Mouse (Mus musculus) frontal cortex, postnatal 10 days (tissue): ENCODE measurements around the gene Gm49601.

Source experiments
- DNase-seq, 2 experiments: peaks; one replicate each; pipeline ENCODE4 v3.0.0; 2022; ENCODE audit warnings: low spot score in 2 of 2, mixed read lengths in 1 of 2

Gm49601 gene

DNA sequence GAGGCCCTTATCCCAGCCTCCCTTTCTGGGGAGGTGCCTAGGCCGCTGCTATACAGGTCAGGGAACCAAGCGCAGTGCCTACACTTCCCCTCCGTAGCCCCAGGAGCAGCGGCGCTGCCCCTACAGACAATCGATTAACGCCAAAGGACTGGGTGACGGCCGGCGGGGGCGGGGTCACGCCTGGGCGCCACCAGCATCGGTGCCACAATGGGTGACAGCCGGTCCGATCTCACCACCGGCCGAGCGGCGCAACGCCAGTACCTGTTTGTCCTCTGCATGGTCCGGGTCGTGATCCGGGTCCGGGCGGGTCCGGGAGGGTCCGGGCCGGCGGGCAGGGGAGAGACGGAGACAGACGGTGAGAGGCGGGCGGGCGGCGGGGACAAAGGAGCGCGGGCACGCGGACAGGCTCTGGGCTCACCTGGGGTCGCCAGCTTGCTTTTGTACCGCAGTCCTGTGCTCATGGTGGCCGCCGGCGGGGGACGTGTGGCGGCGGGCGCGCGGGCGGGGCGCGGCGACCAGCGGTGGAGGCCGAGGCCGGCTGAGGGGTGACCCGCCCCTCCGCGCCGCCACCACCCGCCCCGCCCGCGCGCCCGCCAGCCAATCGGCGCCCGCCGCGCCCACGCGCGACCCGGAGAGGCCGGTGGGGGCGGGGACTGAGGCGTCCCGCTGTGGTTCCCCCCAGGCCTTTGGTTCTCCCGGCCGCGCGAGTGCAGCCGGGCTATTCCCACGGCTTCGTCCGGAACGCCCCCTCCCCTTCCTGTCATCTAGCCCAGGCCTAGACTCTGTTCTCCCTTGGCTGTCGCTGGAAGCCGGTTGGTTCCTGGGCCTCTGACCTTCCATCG lies 3.4 kb upstream of the Gm49601 start, which contains the start of gene Sept5:
Gene Sept5 (minus strand): TSS at position 565 of the 842 bp plus-strand sequence.
- peak; percentile 59 to 78 for DNase-seq

- no peak for DNase-seq
These were observed 2.7 kb upstream of the Gm49601 start for GRCm38 (mm10) chr16:18628948-18629340.

DNA sequence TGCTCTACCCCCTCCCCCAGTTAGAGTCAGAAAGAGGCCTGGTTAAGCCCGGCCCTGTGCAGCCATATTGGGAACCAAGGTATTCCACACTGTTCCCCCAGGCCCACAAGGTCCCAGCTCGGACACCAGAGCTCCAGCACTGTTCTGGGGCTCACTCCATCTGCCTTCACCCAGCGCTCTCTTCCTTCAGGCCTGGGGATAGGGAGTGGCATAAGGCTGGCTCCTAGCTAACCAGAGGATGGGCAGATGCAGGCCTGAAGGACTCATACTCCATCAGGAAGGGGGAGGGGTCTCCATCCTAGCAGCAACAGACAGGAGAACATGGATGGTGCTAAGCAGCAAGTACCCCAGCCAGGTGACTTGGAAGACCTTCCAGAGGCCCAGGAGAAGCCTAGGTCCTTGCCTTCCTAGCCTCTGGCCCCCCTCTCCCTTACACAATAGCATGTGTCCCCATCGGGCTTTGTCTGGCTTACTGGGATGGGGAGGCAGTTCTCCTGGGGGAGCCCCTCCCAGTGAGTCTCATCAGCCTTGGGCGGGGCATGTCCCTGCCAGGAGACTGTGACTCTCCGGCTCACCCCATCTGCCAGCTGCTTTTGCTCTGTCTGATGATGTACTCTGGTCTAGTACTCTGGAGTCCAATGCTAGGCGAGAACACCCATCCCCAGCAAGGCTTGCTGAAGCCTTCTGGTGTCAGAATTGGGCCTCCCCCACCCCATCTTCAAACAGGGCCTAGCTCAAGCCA lies 2.1 kb upstream of the Gm49601 start:
- DNase-seq = peak in 1 of 2 experiments; percentile 44

DNA sequence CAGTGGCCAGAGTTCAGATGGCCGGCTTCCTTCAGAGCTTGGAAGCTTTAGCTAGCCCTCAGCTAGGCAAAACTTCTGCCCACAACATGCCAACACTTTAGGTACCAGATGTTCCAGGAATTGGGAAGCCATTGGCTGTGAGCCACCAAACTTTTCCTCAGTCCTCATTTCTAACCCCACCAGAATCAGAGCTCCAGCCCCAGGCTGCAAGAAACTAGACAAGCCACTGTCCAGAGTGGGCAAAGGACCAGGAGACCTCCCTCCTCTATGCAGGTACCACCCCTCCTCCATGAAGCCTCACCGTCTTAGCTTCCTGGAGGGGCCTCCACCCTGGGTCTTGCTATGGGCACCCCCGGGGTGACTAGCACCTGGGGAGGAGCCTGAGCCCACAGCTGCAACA lies 936 bp upstream of the Gm49601 start:
- DNase-seq = peak in 1 of 2 experiments; percentile 25

DNA sequence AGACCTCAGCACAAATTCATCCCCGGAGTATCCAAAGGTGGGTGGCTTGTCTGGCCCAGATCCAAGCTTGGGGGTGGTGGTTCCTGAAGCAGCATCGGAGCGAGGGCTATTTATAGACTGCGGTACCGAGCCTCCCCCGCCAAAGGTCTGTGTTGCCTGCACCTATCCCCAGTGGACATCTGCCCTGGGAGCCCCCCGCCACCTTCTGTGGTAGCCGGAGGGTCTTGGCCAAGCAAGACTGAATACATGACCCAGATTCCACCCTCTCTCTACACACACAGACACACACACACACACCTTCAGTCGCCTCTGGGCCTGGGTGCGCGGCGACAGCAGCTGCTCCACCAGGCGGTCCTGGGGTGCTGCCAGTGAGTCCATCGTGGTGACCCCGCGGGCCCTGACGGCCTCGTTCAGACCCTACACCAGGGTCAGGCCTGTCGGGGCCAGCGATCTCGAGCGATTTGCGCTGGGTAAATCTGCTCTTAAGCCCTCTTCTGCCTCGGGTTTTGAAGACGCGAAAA lies 376 bp downstream of the Gm49601 start:
- DNase-seq = peak; percentile 59 to 71

DNA sequence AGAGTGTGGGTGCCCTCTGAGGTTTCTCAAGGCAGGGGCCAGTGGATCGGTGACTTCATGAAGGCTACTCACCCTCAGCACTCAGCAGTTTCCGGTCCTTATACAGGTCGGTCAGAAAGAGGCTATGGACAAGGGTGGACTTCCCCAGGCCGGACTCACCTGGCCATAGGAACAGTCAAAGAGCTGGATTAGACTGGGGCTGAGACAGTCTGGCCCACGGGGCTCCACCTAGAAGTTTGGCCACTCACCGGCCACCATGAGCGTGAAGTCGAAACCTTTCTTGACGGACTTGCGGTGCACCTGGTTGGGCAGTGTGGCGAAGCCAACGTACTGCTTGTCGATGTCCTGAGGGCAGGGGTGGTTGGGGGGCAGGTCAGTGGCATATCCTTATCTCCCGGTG lies 1.1 kb downstream of the Gm49601 start:
- peak in 1 of 2 experiments; percentile 38 for DNase-seq

DNA sequence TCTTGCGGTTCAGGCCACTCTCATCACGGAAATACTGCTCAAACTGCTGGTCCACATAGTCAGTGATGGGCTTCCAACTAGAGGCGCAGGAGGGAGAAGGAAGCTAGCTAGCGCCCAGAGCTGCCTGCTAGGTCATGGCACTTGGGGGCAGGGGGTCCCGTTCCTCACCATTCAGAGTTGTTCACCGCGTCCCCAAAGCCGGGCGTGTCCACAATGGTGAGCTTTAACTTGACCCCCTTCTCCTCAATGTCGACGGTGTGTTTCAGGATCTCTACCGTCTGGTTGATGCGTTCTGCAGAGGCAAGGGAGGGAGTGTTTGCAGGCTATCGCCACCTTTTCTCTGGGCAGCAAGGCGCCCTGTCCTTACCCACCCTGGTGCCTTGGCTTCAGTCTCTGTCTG lies 1.6 kb downstream of the Gm49601 start:
- DNase-seq = no peak

GRCm38 (mm10) chr16:18623751-18624540 lies 2.3 kb downstream of the Gm49601 start:
- peak in 1 of 2 experiments; percentile 34 for DNase-seq

- no peak for DNase-seq
These were observed 3.1 kb downstream of the Gm49601 start for GRCm38 (mm10) chr16:18622916-18623750.

- DNase-seq = peak in 1 of 2 experiments; percentile 18
These were observed 4.2 kb downstream of the Gm49601 start, which contains the start of gene Gp1bb for GRCm38 (mm10) chr16:18622019-18622418. Gene Gp1bb (minus strand): TSS chr16:18622403.

GRCm38 (mm10) chr16:18621362-18622001 lies 4.7 kb downstream of the Gm49601 start:
- DNase-seq = peak in 1 of 2 experiments; percentile 37

GRCm38 (mm10) chr16:18620601-18621361 lies 5.4 kb downstream of the Gm49601 start:
- peak; percentile 42 to 45 for DNase-seq

DNA sequence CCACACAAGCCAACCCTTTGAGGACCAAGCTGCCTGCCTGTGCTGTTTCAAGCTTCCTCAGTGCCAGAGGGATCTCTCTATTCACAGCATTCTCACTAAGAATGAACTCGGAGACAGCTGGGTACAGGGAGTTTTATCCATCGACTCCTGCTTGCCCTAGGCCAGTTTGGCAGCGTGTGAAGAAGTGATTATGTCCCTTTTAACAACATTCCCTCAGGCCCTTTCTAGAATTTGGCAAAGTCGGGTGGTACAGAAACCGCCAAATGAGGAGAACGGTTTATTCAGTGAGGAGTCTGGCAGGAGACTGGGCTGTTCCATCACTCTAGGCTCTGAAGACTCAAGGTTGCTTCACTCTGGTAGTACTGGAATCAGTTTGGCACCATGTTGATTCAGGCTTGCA lies 6.0 kb downstream of the Gm49601 start:
- DNase-seq = peak in 1 of 2 experiments; percentile 38

DNA sequence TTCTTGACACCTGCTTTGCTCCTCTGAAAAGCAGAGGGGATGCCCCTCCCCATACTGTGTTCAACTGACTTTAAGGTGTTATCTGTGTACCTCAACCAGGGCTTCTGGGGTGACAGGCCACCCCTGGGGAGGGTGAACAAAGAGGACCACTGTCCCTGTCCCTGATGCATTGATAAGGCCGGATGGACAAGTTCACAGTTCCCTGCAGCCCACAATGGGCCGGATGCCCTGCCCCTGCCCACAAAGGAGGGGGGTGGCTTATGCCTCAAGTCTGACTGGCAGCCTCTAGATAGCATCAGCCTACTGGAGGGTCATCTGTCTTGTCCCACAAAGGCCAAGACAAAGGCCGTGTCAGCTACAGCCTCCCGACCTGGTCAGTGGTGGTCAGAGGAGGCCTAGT lies 7.1 kb downstream of the Gm49601 start:
- DNase-seq = peak in 1 of 2 experiments; percentile 34

DNA sequence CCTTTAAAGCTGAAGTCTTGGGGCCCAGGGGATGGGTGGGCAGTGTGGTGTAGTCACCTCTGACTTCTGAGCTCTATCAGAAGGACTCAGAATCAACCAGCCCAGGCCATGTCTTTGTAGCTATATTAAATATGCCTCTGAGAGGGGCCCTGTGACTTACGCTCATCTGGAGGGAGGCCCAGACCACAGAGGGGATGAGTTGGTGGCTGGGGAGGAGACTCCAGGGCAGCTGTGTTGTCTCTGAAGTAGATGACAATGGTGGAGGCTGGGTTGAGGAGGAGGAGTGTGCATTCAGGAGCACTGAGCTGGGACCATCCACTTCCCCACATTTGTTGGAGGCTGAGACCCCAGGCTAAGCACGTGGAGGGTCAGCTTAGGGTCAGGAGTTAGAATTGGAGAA lies 7.9 kb downstream of the Gm49601 start:
- DNase-seq = no peak

- DNase-seq = peak; percentile 69 to 86
These were observed 8.7 kb downstream of the Gm49601 start for GRCm38 (mm10) chr16:18617370-18618065.

DNA sequence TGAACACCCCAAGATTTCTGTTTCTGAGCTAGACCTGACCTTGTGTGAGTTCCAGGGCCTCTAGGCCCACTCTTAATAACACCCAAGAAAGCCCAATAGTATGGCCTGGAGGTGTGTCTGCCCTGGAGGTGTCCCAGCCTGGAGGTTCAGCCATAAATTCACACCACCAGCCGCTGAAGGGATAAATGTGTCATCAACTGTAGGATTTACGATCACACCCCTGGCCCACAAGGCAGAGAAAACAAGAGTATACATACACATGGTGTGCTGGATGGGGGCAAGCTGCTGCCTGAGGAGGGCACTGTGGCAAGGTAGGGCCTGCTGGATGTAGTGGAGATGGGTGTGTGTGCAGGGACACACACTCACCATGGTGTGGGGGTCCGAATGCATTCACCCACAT lies 12.9 kb downstream of the Gm49601 start:
- no peak for DNase-seq

- no peak for DNase-seq
These were observed 14.5 kb downstream of the Gm49601 start for GRCm38 (mm10) chr16:18611752-18612151.

- no peak for DNase-seq
These were observed 17.1 kb downstream of the Gm49601 start for GRCm38 (mm10) chr16:18609099-18609498.
